Mouse (Mus musculus) retina, adult 2 months (tissue): Measurements from ENCODE around the gene Gm4881.

Experiments
- DNase-seq: peaks from one replicate; pipeline ENCODE4 v3.0.0-alpha.2; 2012; ENCODE audit warnings: low read depth, low spot score

Gene Gm4881

DNA sequence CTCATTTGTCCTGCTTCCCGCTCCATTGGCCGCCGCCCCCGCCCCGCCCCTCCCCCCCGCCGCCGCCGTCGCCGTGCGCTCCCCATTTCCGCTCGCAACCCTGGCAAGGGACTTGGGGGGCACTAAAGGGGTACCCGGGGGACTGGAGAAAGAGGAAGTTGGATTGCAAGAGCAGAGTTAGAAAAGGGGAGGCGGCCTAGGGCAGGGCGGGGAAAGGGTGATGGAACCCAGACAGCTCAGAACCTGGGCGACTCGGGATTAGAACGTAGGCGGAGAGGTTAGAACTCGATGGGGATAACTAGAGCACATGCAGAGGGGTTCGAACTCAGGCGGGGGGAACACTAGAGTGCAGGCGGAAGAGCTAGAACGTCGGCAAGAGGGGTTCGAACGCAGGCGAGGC lies 10.2 kb upstream of the Gm4881 start:
- no peak for DNase-seq

DNA sequence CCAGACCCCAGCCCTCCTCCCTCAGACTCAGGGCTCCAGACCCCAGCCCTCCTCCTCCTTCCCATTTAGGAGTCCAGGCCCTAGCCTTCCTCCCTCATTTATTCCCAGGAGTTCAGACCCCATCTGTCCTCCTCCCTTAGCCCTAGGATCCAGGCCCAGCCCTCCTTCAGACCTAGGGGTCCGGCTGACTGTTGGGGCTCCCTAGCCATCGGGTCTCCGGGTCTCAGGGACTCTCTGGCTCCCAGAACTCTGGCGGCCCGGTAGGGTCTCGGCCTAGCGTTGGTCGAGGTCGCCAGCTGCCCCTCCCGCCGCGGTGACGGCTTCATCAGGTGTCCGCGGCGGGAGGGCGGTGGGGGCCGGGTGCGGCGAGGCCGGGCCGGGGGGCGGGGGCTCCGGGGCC lies 9.7 kb upstream of the Gm4881 start:
- no peak for DNase-seq

DNA sequence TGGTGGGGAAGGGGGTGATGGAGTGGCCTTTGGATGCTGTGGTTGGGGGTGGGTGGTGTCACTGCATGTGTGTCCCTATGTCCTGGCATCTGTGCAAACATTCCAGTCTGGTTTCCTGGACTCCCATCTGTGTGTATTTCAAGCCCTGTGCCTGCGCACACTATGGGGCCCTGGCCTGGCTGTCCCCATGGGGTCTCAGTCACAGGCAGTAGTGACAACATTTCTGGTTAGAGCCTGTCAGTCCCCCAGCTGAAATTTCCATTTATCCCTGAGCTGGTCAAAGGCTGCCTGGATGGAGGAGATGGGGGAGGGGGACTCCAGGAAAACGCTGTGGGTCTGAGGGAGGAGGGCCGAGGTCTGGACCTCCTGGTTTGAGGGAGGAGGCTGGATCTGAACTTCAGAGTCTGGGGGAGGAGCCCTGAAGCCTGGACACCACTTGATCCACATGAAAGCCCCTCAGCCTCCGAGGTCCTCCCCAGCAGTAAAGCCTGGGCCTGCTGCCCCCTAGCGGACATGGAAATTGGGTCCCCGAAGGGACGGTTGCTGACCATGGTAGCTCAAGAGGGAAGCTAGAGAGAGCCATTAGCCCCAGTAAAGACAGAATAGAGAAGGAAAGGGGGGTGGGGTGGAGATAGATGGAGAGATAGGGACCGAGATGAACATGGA lies 5.8 kb upstream of the Gm4881 start:
- DNase-seq = peak; percentile 30

DNA sequence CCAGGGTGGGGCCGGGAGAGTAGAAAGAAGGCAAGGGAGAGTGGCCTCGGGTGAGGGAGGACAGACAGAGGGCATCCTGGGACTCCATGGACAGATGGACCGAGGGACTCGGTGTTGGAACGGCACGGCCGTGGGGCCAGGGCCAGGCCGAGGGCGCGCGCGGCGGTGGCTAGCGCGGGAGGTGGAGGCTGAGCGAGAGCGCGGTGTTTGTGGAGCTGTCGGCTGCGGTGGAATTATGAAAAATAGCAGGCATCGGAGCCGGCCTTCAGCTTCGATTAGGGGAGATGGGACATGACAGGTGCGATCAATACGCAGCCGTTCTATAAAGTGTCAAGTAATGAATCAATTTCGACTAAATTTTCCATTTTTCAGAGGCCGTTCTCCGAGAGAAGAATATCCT lies 4.5 kb upstream of the Gm4881 start:
- no peak for DNase-seq

DNA sequence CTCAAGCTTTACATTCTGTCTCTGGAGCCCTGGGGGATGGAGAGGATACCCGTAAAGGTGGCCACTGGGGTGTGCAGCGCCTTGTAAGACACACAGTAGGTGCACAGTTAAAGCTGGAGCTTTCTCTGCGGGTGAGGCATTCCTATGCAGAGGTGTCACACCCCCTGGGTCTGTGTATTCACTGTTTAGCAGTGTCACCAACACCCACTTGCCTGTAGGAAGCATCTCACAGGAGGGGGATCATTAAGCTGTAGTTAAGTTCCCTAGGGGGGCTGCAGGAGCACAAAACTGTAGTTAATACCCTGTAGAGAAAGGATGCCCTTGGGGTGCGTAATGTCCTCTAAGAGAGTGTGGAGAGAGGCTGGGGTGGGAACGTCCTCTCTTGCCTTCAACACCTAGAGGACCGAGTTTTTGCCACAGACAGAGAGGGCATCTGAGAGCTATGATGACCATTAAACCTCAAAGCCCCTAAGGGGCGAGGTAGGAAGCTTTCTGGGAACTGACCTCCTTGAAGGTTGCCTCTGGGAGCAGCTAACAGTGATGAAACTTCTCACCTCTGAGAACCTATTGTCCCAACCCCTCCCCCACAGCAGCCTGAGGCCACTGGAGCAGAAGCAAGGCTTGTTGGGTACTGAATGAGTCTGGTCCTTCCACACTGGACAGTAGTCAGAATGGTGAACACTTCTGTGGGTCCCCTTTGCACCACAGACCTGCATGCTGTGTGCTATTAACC lies 3.2 kb upstream of the Gm4881 start:
- no peak for DNase-seq

DNA sequence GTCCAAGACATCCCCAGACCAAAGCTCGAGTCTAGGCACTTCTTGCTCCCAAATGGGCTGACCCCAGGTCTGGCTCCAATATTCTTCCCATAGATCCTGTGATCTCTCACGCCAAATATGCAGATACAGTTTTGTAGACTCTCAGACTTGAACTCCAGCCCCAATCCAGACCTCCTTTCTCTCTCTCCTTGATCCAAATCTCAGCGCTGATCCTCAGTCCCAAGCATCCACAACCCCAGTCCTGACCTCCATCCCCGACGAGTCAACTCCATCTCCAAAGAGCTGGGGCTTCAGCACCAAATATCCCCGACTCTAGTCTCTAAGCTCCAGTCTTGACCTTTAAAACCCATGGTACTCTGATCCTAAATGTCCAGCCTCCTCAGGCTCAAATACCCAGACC lies 653 bp downstream of the Gm4881 start:
- DNase-seq = no peak

DNA sequence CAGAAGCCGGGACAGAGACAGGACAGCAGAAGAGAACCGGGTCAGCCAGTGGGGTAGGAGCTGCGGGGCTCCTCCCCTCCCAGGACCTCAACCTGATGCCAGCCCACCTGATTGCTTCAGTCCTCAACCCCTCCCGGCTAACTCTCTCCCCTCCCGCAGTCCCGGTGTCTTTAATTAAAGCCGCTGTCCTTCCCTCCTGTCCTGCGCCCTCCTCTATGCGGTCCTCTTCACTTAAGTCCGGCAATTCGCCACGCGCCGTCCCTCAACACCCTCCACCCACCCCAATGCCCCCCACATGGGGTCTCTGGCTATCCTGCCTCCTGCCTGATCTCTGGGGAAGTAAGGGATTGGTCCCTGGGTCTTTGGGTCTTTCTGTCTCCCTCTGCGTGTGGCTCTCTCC lies 12.6 kb downstream of the Gm4881 start:
- no peak for DNase-seq

DNA sequence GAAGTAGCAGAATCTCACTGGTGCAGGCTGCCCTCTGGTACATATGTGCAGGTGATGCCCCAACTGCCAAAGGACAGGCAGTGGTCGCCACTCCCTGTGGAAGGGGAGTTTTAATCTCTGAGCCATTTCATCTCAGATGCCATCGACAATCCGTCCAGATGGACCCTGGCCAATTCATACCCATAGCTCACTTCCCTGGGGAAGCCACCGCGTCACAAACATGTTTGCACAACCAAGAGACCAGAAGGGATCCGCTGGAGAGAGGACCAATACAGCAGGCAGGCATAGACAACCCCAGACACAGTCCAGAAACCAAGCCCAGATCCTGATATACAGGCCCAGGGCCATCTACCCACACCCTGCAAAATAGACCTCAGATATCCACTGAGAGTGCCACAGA lies 13.8 kb downstream of the Gm4881 start:
- DNase-seq = no peak

DNA sequence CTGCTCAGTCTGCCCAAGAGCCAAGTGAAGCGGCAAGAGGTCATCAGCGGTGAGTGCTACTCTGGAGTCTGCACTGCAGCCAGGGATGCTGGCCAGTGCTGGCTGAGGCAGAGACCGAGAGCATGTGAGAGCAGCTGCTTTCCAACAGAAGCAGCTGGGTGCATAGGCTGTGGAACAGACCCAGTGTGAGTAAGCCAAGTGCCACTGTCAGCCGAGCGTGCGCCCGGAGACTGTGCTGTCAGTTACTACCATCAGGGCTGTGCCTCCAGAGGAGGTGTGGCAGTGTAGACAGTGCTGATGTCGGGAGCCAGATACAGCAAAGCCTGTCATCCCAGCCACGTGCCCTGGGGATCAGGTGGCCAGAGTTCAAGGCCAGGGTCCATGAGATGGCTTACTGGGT lies 24.6 kb downstream of the Gm4881 start:
- DNase-seq = no peak

DNA sequence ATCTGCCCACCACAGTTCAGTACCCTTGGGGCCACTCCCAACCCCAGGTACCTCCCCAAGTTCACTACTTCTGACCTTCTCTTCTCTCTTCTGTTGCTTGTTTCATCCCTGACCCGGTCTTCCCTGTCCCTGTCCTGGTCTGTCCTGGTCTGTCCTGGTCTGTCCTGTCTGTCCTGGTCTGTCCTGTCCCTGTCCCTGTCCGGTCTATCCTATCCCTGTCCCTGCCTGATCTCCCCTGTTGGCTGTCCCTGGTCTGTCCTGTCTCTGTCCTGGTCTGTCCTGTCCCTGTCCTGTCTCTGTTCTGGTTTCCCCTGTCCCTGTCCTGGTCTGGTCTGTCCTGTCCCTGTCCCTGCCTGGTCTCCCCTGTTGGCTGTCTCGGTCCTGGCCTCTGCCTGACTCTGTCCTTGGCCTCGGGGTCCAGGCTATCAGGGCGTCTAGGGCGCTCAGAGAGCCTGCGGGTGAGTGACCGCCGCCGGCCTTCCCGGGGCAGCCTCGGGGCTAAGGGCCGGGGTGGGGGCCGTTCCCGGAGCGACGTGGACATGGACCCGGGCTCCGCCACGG lies 25.5 kb downstream of the Gm4881 start:
- DNase-seq = no peak

DNA sequence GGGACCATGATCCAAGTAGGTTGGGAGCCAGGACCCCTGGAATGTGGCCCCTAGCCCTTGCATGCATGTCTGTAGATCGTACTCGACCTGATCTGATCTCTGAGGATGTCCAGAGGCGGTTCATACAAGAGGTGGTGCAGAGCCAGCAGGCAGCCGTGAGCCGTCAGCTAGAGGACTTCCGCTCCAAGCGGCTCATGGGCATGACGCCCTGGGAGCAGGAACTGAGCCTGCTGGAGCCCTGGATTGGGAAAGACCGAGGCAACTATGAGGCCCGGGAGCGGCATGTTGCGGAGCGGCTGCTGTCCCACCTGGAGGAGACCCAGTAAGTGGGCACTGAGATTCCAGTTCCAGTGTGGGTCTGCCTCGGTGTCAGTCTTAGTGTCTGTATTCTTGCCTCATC lies 31.8 kb downstream of the Gm4881 start:
- no peak for DNase-seq

DNA sequence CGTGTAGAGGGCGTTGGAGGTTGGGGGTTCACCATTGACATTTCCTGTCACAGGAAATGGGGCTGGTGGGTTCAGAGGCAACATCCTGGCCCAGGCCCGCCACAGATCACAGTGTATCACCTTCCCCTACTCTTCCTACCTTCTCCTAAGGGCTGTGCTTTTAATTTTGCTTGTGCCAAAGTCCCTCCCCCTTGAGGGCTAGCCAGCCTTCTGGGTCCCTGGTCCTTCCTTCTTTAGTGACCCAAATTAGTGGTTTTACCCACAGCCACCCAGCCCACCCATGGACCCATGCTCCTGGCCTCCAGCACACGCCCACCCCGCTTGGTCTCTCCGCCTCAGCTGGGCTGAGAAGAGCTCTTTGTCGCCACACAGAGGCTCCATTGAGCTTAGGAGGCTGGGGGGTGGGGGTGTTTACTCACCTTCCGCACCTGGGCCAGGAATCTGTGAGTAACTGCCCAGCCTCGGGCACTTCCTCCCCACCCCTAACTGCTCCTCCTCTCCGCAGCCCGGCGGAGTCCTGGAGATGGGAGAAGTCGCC lies 37.0 kb downstream of the Gm4881 start:
- DNase-seq = no peak

DNA sequence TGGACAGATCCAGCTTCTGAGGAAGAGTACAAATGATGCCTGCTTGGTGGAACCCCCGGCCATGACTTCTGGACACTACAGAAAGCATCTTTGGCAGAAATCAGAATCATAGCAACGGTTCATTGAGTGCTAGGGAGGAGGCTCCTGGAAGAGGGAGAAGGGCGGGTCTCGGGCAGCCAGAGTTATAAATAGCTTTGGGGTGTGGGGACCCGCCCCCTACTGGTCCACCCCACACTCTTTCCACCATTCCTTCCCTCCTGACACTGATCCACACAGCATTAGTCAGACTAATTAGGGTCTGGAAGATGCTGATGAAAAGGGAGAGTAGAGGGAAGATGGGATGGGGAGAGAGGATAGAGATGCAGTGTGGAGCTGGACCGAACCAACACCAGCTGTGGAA lies 37.7 kb downstream of the Gm4881 start:
- DNase-seq = no peak

DNA sequence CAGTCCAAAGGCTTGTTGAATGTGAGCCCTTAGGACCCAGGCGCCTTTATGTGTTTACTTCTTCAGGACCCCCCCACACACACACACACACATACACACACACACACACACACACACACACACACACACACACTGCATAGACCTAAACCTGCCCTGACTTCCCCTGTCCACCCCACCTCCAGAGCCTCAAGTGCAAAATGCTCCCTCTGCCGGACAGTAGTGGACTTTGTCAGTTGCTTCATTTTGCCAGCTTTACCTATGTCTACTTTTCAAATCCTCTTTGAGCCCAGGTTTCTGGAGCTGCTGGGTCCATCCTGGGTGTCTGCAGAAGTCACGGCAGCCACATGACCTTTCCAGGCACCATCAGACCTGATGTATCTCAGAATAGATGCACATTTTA lies 39.4 kb downstream of the Gm4881 start:
- peak; percentile 59 for DNase-seq

DNA sequence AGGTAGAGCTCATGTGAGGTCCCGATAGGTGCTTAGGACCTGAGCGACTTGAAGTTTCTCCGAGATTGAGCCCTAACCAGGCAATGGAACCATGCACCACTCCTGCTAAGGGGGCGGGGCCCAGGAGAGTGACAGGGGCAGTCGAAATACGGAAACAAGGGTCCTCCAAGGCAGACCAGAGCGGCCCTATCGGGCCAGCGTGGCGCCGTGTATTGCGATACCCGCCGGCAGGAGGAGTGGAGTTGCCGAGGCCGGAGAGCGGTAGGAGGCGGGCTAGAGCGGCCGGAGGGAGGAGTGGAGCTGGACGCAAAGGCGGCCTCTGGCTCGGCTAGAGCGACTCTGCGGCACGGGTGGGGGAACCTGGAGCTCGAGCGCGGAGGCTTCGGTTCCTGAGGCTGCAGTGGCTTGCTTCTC lies 40.2 kb downstream of the Gm4881 start:
- peak; percentile 96 for DNase-seq

DNA sequence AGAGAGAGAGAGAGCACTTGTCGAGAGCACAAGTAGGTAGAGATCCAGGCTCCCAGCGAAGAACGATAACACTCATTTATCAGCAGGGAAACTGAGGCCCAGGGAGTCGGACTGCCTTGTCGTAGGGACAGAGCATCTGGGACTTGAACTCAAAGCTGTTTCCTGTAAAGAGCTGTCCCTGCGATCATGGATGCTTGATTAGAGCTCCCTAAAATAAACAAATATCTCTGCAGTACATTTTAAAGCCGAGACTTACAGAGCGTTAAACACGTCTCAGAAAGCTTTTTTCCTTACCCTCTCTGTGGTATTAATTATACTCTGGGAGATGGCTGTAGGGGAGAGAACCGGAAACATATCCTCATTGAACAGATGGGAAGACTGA lies 40.9 kb downstream of the Gm4881 start:
- DNase-seq = no peak

DNA sequence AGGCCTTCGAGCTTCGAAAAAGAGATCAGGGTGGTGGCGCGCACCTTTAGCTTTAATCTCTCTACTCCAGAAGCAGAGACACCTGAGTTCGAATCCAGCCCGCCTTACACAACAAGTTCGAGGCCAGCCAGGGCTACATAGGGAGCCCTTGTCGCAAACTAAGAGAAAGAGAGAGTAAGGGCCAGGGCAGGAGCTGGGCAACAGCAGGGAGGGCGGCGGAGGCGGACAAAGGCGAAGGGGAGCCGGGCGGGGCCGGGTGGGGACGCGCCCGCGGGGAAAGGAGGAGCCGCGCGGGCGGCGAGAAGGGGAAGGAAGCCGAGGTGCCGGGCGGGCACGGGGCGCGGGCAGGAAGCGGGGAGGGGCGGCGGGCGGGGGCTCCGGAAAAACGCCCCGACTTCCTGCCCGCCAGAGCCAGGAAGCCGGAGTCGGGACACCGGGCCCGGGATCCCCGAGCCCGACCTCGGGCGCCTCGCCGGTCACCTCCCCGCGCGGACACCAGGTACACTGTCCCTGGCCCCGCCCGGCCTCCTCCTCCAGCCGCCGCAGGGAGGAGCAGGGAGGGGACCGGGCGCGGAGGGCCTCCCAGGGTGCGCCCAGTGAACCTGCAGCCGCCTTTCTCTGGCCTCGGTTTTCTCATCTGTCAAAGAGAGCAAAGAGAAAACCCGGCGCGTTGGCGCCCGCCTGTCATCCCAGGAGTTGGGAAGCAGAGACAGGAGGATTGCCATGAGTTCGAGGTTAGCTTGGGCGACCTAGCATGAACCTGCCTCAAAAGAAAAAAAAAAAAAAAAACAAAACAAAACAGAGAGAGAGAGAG lies 41.5 kb downstream of the Gm4881 start, which contains the start of gene Arhgef1:
Arhgef1 (plus strand) TSS at position 283 of the 814 bp plus-strand sequence.
- DNase-seq = no peak

DNA sequence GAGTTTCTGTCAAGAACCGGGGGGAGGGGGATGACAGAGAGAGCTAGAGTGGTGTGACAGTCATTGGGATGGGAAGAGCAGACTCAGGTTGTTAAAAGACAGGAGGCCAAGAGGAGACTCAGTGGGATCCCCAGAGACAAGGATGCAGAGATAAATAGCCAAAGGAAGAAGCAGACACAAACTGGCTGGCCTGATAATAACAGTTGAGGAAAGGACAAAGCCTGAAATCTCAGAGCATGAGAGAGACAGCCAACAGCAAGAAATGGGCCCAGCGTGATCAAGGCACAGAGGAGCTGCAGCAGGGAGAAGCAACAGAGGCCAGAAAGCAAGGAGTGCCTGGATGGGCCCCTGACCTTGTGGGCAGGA lies 42.0 kb downstream of the Gm4881 start:
- DNase-seq = no peak

DNA sequence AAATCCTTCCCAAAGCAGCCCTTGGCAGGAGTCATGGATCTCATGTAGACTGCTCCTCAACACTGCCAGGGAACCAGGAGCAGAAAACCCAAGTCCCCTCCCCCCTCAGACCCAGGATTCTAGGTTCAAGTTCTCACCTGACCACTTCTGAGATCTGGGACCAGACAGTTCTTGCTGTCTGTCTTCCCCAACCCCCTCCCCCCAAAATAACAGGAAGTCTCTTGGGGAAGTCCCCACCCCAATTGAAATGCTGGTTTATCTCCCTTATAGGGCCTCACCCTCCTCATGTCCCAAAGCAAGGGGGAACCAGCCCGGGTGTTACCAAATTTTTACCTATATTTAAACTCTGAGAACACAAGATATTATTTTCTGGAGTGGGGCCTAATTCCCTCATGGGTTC lies 42.5 kb downstream of the Gm4881 start:
- no peak for DNase-seq

DNA sequence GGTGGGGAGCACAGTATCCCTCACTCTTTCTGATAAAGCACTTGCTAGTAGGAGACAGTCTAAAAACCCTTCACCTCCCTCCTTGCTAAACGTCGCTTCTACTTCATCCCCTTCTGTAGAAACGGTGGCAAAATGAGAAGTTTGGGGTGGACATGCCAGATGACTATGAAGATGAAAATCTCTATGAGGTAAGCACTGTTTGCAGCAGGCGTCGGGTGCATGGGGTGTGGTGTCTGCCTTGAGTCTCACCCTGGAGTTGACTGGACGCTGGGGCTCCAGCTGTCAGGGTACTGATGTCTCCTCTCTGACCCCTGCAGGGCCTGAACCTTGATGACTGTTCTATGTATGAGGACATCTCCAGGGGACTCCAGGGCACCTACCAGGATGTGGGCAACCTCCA lies 43.2 kb downstream of the Gm4881 start:
- no peak for DNase-seq

DNA sequence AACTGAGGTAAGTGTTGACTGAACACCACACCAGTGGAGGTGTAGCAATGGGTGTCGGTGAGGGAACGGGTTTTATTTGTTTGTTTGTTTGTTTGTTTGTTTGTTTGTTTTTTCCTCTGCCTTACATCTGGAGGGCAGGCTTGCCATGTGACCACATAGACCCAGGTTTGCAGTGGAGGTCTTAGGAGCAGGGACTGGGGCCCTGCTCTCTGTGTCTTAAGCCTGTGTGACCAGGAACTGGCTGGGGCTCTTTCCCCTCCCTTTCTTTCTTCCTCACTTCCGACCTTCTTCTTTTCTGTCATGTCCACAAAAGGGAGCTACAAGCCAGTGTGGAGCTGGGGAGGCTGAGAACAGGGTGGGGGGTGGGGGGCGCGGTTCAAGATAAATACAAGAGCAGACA lies 46.3 kb downstream of the Gm4881 start:
- no peak for DNase-seq

DNA sequence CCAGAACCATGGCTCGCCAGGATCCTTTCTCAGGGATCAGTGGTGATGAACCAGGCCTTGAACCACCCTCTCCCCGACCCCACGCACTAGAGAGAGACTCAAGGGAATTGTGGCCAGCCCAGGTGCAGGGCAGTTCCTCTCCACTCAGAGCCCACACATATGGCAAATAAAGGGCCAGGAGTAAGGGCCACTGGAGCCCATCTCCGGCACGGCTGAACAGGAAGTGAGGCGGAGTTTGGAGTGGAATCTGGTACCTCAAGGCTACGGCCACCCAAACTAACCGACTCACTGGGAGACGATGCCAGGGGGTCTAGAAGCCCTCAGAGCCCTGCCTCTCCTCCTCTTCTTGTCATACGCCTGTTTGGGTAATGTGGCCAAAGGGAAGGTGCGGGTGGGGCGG lies 47.1 kb downstream of the Gm4881 start, which contains the start of gene Cd79a:
Cd79a (plus strand) TSS at position 158 of the 400 bp plus-strand sequence.
- no peak for DNase-seq
